Mouse (Mus musculus) brown adipose tissue, adult 24 weeks (tissue): ENCODE data around the gene Snrpd3. TPM values are rescaled to one million over a fixed set of nuclear protein-coding genes. Genes with fewer than 3 reads are reported as not detected.

Source experiments
- H3K27ac ChIP-seq: fragments of 200-500 bp; replicated peaks from 2 replicates; pipeline ENCODE4 v1.5.1; 2012; ENCODE audit warnings: low read depth, mild to moderate bottlenecking, low read length
- H3K4me1 ChIP-seq: fragments of 200-500 bp; 2 replicates; pipeline ENCODE4 v1.6.1; 2012; ENCODE audit warnings: low read length, mixed read lengths; ENCODE audit not compliant: control insufficient read depth, insufficient read depth, insufficient read length
- H3K4me3 ChIP-seq: fragments of 200-500 bp; 2 replicates; pipeline ENCODE4 v1.5.1; 2012; ENCODE audit warnings: low read depth, mild to moderate bottlenecking, low read length, moderate library complexity; ENCODE audit not compliant: insufficient read depth
- polyA plus RNA-seq: library from polyadenylated mRNA; stranded (reverse); fragments of >200 nt; gene quantifications from 2 replicates; pipeline ENCODE4 v1.2.4, GENCODE M21; 2012; ENCODE audit not compliant: missing spikeins, insufficient read depth, insufficient read length

Gene Snrpd3
- polyA plus RNA-seq, 1 experiment, result 157 TPM

GRCm38 (mm10) chr10:75585876-75586552 is 68.7 kb downstream of the Snrpd3 start:
- peaks cover 3% of the 10 kb centered on the region; the same call in 1 of the 2 replicates for H3K4me1 ChIP-seq

GRCm38 (mm10) chr10:75586553-75586879 is 69.2 kb downstream of the Snrpd3 start:
- H3K27ac ChIP-seq, result no peak overlapping the region
- no peak overlapping the region for H3K4me3 ChIP-seq
- peaks cover 3% of the 10 kb centered on the region; the same call in 1 of the 2 replicates for H3K4me1 ChIP-seq

More at GRCm38 (mm10) chr10:75585876-75586552, 68.7 kb downstream of the Snrpd3 start:
- Histone ChIP-seq H3K27ac (no peak overlapping the region), H3K4me3 (no peak overlapping the region)

Other genes with a start within 250 kb of the Snrpd3 start
- gene Adora2a, start 200.7 kb upstream of the Snrpd3 start, polyA plus RNA-seq, result 3.8 and 5.0 TPM in 2 replicates
- gene Upb1, start 116.4 kb upstream of the Snrpd3 start, polyA plus RNA-seq, result 2.1 TPM in 1 of 2 replicates, not detected in the other
- 29.8 and 61.0 TPM in 2 replicates for gene Gucd1, start 421 bp downstream of the Snrpd3 start, polyA plus RNA-seq
- gene Lrrc75b, start 42.8 kb downstream of the Snrpd3 start, polyA plus RNA-seq, result not detected in 2 replicates
- not detected in 2 replicates for gene Ggt1, start 44.1 kb downstream of the Snrpd3 start, polyA plus RNA-seq
- 3.1 and 4.3 TPM in 2 replicates for gene Ggt5, start 71.8 kb downstream of the Snrpd3 start, polyA plus RNA-seq
- 0.63 TPM in 1 of 2 replicates, not detected in the other for gene Susd2, start 126.5 kb downstream of the Snrpd3 start, polyA plus RNA-seq
- 5.8 and 8.5 TPM in 2 replicates for gene Cabin1, start 246.8 kb downstream of the Snrpd3 start, polyA plus RNA-seq